Mouse (Mus musculus) olfactory bulb, adult 2 months (tissue): ENCODE measurements around the gene Gm47955.

Experiments used
- CTCF ChIP-seq: fragments of 200-500 bp; IDR thresholded peaks from 2 replicates; pipeline ENCODE4 v1.5.1; 2012; ENCODE audit warnings: low read depth, mild to moderate bottlenecking, low read length, moderate library complexity; ENCODE audit not compliant: insufficient read depth
- POLR2A ChIP-seq: fragments of 200-500 bp; IDR thresholded peaks from 2 replicates; pipeline ENCODE4 v1.6.1; 2012; ENCODE audit warnings: mild to moderate bottlenecking, low read depth, low read length, moderate library complexity; ENCODE audit not compliant: insufficient read depth

- no peak for TF ChIP-seq CTCF
- no peak for TF ChIP-seq POLR2A
These were observed 47.4 kb downstream of the Gm47955 start for GRCm38 (mm10) chr1:83007471-83007870.
